Mouse (Mus musculus) C2C12 (cell line): ENCODE data around the gene Fdxr.

Experiments
- CTCF ChIP-seq: IDR thresholded peaks from one replicate; pipeline ENCODE4 v1.5.1; 2011; ENCODE audit not compliant: control insufficient read depth, insufficient read depth, insufficient read length
- MAX ChIP-seq: IDR thresholded peaks from one replicate; pipeline ENCODE4 v1.6.1; 2011; ENCODE audit warnings: mild to moderate bottlenecking, control low read depth
- MYOG ChIP-seq: IDR thresholded peaks from one replicate; pipeline ENCODE4 v1.6.1; 2011; ENCODE audit not compliant: control insufficient read depth, insufficient read length; ENCODE audit errors: extremely low read depth
- USF1 ChIP-seq: IDR thresholded peaks from one replicate; pipeline ENCODE4 v1.6.1; 2011; ENCODE audit warnings: low read depth, mild to moderate bottlenecking, control low read depth, moderate library complexity

DNA sequence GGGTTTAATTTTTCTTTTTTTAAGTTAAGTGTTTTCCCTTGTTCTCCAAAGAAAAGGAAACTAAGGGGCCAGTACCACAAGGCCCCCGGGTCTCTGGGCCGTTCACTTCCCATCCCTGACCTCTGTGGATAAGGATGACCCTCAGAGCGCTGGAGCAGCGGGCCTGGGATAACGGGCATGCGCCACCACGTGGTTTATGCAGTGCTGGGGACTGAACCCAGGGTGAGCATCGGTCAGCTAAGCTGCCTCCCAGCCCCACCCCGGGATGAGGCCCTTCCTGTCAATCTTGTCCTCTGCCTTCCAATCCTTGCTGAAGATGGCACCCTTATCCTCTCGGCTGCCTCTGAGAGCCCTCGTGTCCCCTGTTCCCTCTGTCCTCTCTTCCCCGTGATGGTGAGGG is 49.2 kb downstream of the Fdxr start:
- TF ChIP-seq USF1, result no peak
- no peak for TF ChIP-seq CTCF
- no peak for TF ChIP-seq MAX
- no peak for TF ChIP-seq MYOG
